Mouse (Mus musculus) right cerebral cortex, postnatal 36 days (tissue): ENCODE results near the gene Phactr3.

Experiments
- DNase-seq, 2 experiments: peaks; one replicate each; pipeline ENCODE4 v3.0.0; 2022; ENCODE audit warnings: low spot score in 2 of 2, mixed read lengths in 1 of 2

Phactr3 gene

DNA sequence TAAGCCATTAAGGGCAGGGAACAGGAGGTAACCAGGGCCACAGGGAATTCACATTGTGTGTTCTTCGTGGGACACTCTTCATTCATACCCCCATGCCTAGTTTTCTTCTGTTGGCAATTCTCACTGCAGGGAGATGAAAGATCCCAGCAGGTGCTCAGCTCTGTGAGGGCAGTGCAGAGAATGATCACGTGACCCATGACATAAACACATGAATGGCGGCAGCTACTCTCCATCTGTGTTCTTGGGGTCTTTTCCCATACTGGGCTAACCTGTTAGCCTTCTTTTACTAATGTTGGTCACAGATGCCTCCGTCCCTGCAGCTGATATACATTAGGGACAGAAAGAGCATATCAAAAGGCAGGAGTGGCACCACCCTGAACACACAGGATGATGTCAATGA is 16.9 kb downstream of the Phactr3 start:
- DNase-seq, result no peak

DNA sequence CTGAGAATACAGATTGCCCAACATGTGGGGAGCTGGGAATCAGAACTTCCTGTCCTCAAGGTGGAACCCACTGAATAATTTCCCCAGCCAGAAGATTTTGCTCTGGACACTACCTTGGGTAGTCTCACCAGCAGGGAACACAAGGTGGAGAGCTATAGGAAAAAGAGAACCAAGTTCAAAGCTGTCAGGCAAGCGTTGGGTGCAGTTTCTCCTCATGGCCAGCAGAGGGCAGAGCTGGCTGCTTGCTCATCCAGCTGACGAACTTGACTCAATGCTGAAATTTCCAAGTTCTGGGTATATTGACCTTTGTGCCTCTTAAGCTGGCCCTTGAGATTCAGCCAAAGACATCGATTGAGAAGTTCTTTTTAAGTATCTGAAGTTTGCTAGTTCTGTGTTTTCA is 18.7 kb downstream of the Phactr3 start:
- no peak for DNase-seq

DNA sequence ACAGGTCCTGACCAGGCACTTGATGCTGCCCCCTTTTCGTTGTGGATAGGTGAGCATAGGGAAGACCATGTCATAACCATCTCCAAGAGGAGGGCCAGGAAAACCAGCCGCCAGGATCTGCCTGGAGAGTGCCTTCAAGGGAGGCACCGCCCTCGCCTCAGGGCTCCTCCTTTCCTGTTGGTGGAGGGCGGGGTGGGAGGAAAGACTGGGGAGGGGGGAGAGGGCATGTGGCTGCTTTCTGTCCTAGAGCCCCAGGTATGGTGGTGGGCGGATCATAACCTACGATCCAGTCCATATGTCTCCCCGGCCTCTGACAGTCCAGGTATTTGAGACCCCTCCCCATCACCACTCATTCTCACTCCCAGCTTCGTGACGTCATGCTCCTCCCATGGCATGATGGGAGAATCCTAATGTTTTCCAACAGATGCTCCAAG is 22.7 kb downstream of the Phactr3 start:
- peak; percentile 73 to 79 for DNase-seq

DNA sequence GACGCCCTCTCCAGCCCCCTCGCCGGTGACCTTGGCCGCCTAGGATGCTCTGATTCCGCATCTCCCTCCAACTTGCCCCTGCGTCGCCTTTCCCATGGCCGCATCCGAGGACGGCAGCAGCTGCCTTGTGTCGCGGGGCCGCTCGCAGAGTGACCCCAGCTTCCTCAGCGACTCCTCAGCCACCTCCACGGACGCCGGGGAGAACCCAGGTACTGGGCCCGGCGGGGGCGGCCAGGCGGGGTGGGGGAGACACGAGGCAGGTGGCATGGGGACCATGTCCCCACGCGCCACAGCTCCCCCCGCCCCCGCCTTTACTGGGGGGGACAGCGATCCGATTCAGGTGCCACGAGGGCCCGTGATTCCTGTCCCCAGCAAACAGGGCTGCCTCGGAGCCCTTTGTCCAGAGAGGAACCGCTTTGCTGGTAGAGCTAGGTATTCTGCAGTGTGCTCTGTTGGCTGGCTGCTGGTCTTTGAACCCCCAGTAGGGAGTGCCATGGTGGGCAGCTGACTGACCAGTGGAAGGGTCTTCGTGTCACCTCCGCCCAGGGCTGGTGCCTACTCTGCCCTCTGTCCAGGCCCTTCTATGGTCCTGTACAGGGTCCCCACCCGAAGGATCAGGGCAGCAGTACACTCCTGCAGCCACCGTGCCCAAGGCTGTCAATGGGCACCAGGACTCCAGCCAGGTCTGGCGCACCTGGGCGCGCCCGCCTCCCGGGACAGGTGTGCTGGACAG is 23.7 kb downstream of the Phactr3 start:
- DNase-seq, result no peak

DNA sequence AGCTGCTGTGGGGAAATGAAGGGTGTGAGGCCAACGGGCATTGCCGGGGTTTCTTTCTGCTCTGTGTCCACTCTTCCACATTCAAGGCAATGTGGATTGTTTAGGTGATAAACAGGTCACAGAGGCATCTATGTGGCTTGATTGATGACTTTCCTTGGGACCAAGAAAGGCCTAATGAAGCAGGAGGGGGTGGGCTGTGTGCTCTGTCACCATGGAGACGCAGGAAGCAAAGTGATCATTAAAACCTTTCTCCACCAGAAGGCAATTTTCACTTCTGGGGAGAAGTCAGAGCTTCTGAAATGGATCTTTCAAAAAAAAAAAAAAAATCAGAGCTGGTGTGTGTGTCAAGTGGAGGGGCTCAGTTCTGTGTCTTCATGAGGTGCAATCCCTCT is 24.2 kb downstream of the Phactr3 start:
- DNase-seq, result no peak

DNA sequence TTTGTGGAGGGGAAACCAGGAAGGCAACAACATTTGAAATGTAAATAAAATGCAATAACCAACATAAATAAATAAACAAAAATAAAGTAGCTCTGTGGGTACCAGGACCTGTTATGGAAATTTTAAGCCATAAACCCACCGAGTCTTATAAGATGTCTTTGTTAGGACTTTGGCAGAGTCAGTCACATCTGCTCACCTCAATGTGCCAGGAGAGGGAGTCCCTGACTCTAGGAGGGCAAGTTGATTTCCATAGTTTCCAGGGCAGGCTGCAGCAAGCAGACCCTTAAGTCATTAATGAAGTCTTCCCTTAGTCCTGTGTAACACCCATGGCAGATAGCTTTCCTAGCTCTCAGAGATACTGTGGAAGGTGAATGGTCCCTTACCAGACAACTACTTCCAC is 25.1 kb downstream of the Phactr3 start:
- no peak for DNase-seq

DNA sequence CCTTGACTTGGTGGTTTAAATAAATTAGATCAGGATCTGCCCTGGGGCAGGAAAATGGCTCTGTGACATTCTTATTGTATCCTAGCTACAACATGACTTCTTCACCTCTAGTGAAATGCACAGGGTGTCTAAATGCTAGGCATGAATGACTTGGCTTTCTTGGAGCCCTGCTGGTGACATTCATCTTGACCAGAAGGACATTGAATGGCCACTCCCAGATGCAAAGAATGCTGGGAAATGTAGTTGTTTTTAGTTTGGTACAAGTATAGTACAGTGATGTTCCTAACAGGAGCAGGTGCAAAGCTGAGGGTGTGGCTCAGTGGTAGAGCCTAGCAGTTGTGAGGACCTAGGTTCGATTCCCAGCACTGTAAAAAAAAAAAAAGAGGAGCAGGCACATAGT is 30.5 kb downstream of the Phactr3 start:
- DNase-seq, result no peak

DNA sequence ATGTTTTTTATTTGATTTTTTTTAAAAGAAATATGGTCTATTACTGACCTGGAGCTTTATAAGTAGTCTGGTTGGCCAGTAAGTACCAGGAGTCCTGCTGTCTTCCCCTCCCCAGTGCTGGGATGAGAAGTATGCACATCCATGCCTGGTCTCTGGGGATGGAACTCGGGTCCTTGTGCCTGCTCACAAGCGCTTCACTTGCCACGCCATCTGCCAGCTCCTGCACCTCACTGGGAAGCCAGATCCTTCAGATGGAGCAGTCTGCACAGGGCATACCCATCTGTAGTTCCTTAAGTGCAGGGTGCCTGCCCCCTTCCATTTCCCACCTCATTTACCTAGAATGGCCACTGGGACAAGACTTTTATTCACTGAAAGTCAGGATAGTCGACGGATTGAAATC is 31.9 kb downstream of the Phactr3 start:
- DNase-seq, result no peak

DNA sequence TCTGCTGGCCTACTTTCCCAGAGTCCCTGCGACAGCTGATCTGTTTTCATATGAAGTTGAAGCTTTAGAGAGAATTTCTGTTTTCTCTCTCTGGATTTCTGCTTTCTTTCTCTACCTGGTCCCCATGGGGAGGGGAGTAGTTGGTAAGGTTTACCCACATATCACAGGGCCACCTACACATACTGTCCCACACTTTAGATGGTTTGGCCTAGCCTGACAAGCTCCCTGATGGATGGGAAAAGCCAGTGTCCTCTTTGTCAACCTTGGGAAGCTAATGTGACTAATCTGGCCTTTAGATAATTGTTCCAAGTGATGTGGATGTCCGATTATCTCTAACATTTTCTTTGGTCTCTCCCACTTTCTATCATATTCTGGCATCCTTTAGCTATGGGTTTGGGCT is 34.8 kb downstream of the Phactr3 start:
- no peak for DNase-seq

DNA sequence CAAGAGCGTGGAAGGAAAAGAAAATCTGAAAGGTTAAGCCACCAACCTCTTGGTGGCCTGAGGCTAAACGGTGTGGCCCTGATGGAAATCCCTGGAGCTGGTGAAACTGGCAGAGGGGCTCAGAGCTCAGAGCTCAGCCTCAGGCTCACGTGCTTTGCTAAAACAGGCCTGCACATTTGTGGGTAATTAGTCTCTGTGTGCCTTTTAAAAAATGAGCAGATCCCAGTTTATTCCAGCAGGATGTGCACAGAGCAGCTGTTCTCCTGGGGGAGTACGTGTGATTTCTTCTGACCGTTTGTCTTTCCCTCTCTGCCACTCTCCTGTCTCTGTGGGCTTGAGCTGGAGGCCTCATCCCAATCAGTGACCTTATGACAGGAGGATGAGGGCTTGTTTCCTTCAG is 35.4 kb downstream of the Phactr3 start:
- DNase-seq, result peak in 1 of 2 experiments; percentile 48

DNA sequence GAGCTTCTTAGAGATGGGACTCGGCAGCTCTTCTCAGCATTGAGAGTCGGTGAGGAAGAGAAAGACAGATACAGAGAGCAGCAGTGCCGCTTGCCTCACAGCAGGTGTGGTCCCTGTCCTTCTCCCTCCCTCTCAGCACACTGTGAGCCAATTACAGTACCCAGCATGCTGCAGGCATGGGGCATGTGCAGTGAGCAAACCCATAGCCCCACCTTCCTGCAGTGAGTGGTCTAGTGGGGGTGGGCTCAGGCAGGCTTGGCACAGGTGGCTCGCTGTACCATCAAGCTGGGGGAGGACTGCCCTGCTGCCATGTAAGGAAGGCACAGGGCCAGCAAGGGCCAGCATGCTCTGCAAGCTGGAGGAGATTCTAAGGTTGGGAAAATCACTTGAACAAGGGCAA is 35.8 kb downstream of the Phactr3 start:
- DNase-seq, result peak; percentile 38 to 44

DNA sequence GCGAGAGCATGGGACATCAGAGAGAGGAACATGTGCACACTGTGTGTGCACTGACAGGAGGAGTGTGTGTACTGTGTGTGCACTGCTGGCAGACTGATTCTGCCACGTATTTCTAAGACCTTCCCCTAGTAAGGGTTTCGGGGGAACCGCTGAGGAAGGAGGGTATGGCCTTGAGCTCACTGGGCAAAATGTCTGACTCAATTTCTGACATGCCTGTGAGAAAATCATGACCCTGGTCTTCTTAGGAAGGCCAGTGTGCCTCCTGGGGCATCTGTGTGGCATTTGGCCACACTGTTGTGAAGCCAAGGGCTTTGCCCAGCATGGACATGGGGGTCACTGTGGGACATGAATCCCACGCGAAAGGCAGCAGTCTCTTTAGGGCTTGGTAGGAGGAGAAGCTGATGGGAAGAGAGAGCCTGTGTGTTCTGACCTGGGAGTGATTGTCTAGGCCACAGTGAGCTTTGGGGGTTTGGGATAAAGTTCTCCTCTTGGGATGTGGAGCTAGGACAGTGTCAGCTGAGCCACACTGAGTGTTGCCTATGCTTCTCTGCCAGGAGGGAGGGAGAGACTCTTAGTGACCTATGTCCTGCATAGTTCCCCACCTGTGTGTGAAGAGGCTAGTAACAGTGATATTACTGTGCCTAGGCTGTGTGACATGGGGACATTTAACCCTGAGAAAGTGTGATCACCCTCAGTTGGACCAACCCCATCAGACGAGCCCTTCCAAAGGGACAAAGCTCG is 36.6 kb downstream of the Phactr3 start:
- no peak for DNase-seq

DNA sequence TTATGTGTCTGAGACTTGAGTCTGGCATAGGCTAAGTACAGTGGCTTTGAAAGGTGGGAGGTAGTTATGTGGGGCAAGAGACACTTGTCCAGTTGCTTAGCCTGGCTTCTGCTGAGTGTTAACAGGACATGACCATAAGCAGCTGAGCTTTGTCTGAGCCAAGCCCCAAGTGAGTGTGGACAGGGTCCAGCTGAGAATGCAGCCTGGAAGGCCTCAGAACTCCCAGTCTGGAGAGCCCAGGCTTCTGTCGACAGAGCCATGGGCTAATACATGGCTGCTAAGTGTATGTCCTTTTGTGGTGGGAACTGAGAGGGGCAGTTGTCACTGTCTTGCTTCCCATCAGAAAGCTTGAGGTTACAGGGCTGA is 37.1 kb downstream of the Phactr3 start:
- no peak for DNase-seq

DNA sequence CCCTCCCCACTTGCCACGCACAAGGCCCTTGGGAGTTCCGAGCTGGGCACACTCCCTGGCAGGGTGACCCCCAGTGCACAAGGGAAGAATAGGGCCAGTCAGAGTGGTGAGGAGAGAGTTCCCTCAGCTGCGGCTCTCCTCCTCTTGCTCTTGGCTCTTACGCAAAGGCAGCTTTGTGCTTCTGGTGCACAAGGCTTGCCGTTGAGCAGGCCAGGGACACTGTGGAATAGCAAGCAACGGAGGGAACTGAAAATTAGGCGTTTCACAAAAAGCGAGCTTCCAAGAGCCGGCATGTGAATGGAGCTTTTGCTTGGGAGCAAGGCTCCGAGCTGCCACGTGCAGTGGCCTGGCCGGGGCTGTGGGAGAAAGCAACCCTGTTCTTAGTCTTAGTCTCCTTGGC is 40.2 kb downstream of the Phactr3 start:
- DNase-seq, result peak; percentile 60 to 81

DNA sequence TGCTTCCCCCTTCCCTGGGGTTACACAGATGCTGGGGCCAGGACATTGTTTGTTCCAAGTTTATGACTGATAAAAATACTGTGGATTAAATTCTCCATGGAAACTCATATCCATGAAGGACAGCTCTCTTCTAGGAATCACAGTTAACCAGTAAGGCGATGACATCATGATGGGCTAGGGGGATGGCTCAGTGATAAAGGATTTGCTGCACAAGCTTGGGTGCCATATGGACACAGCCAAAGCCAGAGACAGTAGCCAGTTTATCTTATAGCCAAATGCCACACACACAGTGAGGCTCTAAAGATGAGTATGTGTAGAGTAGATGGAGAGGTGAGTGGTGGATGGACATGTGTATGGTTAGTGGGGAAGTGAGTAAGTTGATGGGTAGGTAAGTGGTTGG is 45.2 kb downstream of the Phactr3 start:
- DNase-seq, result no peak

DNA sequence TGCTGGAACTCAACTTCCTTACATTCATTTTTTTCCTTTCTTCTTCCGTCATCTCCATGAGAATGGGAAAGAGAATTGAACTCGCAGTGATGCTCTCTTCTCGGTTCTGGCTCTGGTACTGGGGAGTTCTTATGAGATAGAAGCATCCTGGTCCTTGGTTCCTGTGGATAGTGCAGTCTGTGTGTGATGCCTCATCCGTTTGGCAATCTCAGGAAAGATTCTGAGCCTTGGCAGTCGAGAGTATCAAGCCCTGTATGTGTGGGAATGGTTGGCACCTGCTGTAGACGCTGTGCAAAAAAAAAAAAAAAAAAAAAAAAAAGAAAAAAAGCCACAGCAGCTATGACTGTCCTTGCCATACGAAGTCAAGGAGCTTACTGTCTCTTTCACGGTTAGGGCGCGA is 47.2 kb downstream of the Phactr3 start:
- peak in 1 of 2 experiments; percentile 58 for DNase-seq

DNA sequence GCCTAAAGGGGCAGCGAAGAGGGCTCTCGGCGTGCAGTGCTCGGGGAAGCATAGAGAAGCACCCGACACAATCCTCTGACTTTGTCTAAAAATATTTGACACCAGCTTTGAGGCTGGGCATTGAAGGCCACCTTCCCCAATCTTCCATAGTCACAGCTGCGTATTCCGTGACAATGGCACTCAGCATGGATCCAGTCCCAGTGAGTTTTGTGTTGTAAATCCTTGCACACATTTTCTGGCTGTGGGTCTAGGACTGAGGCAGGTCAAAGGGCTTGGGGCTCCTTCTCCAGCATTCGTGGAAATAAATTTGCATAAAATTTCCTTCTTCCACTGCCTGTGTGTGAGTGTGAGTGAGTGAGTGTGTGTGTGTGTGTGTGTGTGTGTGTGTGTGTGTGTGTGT is 51.2 kb downstream of the Phactr3 start:
- DNase-seq, result no peak

DNA sequence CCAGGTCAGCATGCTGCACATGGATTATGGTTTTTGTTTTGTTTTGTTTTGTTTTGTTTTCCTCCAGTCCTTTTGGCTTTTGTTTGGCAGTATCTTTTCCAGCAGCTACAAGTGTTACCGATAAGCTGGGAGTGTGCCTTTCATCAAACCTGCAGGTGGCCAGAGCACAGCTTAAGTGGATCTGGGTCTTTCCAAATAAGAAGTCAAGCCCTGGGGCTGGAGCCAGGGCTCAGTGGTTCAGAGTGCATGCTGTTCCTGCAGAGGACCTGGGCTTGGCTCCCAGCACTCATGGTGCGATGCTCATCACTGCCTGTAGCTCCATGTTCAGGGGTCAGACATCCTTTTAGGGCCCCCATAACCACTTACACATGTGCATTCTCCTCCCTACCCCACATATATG is 55.2 kb downstream of the Phactr3 start:
- no peak for DNase-seq

DNA sequence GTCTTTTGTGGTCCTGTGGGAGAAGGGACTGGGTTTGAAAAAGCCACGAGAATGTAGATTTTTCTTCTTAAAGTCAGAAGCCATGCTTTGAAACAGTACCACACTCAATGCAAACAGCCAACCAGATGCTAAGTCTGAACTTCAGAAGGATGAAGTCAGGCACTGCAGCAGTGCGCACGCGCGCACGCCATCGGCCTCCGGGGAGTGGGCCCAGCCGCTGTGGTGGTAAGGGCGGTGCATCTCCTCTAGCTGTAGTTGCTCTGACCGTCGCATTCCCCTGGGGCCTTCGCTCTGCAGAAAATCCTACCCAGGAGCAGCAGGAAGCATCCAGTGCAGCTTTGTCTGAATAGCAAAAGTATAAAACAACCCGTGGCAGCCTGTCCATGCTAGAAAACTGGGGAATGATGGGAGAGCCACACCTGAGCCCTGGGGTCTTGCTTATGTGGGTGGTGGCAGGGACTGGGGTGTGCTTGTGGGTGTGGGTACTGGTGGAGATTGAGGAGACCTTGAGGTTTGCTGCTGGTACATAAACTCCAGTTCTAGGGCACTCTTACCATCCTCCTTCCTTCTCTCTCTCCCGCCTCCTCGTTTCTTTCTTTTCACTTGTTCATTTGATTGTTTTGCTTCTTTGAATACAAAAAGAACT is 56.6 kb downstream of the Phactr3 start:
- peak in 1 of 2 experiments; percentile 52 for DNase-seq

DNA sequence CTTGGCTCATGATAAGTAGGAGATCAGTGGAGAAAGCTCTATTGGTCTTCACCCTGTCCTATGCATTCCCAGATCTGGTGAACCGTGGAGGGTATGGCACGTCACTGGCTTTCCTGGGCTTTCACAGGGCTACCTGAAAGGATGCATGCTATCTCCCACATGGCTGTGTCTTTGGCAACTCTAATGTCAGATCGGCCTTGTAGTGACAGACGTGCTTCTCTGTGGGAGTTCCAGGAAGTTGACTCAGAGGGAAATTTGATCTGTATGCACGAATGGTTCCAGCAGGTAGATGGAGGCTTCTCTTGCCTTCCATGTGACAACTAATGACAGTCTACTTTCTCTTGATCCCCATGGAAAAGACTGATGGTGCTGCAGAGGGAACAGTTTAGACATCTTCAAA is 65.5 kb downstream of the Phactr3 start:
- DNase-seq, result no peak

DNA sequence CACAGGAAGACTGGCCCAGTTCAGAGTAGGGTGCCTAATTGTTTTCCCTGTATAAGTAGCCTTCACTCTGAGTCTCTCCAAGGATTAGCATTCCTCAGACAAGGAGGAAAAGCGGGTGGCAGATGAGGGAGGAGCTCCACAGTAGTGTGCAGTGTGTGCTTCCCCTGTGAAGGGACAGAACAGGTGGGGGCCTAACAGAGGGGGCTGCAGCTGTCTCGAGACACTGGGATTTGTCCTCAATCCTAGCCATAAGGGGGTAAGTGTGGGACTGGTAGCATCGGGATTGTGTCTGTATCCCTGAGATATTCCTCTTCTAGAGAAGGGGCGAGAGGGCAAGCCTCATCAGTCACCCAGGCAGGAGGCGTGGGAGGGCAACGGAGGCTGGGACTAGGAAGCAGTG is 66.1 kb downstream of the Phactr3 start:
- DNase-seq, result no peak

DNA sequence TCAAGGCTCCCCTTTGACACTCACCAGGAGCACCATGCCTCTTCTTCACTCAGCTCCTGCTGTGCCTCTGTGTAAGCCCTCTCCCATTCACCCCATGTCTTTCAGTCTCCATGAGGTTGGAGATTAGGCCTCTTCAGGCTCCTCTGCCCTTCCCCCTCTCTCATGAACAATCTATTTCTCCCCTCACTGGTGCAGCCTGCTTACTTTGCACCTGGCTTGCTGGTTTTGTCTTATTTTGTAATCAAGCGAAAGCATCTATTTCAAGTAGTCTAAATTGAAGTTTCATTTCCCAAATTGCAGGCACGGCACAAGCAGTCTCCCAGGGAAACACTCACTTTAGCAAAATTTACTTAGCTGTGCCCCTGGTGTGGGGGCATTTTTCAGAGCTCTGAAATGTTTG is 70.2 kb downstream of the Phactr3 start:
- DNase-seq, result no peak

DNA sequence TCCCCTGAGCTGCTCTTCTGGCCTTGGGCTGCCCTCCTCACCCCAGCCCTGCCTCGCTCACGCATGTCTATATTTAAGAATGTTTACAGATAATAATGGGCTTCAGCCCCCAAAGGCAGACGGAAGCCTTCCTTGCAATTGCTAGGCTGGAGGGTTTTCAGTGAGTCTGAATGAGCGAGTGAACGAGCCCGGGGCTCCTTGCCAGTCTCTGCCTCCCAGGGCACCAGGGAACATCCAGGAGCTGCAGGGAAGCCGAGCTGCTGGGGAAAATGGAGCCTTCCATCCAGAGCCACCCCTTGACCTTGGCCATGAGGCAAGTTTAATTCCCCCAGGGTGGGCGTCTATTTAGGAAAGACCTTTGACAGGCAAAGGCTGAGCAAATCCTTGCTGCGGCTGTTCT is 74.1 kb downstream of the Phactr3 start:
- DNase-seq, result no peak
